Mouse (Mus musculus): ENCODE data around the gene Sox11. TPM values are rescaled to one million over a fixed set of nuclear protein-coding genes. Genes with fewer than 3 reads are reported as not detected.

The Sox11 gene
- 256 and 262 TPM in 2 replicates for polyA plus RNA-seq (2016; fragmentation: Nextera tagmentation; extraction: Ambion mirVana)

- no peaks in the 10 kb centered on the region for H3K9me3 ChIP-seq
- H3K4me1 ChIP-seq = peaks cover 31% of the 10 kb centered on the region
- H3K4me3 ChIP-seq = peak within 1 kb of the TSS; percentile 89
- H3K36me3 ChIP-seq (replicated peaks) = peaks cover 29% of the 10 kb centered on the region
- no peaks in the 10 kb centered on the region for H3K27me3 ChIP-seq (ENCODE audit: poor library complexity, severe bottlenecking)
- peak within 1 kb of the TSS; percentile 99 for H3K27ac ChIP-seq
- under 1% methylated on average over 95 of the region's 95 CpGs for WGBS
- DNase-seq (ENCODE audit: extremely low spot score, low spot score) = no peak
These were observed at the start of gene Sox11 for GRCm38 (mm10) chr12:27341871-27342690. Sox11 (minus strand) TSS chr12:27342574.

- no peaks in the 10 kb centered on the region for H3K9me3 ChIP-seq
- no peaks in the 10 kb centered on the region for H3K27me3 ChIP-seq (ENCODE audit: poor library complexity, severe bottlenecking)
- DNase-seq (ENCODE audit: extremely low spot score, low spot score) = no peak
- WGBS = 54% methylated on average over 7 of the region's 7 CpGs
- H3K36me3 ChIP-seq (replicated peaks) = no peaks in the 10 kb centered on the region
- no peak overlapping the region for H3K4me3 ChIP-seq
- peaks cover 22% of the 10 kb centered on the region for H3K4me1 ChIP-seq
- peak overlapping the region; percentile 56; the same call in 1 of the 2 replicates for H3K27ac ChIP-seq
These were observed 49.4 kb upstream of the Sox11 start for GRCm38 (mm10) chr12:27391652-27392305.

GRCm38 (mm10) chr12:27390439-27390838, 48.1 kb upstream of the Sox11 start:
- Histone ChIP-seq H3K4me3 (no peak overlapping the region), H3K27ac (0 out of 2 replicates have a peak overlapping the region, but pooled peaks have one; percentile 41), H3K27me3 (ENCODE audit: poor library complexity, severe bottlenecking) (no peaks in the 10 kb centered on the region), H3K4me1 (peaks cover 35% of the 10 kb centered on the region), H3K9me3 (no peaks in the 10 kb centered on the region), H3K36me3 (replicated peaks) (no peaks in the 10 kb centered on the region)
- DNase-seq (ENCODE audit: extremely low spot score, low spot score) = no peak
- WGBS = 47% methylated on average over 3 of the region's 3 CpGs

GRCm38 (mm10) chr12:27389429-27389828, 47.1 kb upstream of the Sox11 start:
- H3K27me3 ChIP-seq (ENCODE audit: poor library complexity, severe bottlenecking) = no peaks in the 10 kb centered on the region
- no peaks in the 10 kb centered on the region for H3K9me3 ChIP-seq
- peaks cover 45% of the 10 kb centered on the region for H3K4me1 ChIP-seq
- H3K36me3 ChIP-seq (replicated peaks) = no peaks in the 10 kb centered on the region
- H3K27ac ChIP-seq = no peak overlapping the region
- H3K4me3 ChIP-seq = no peak overlapping the region
- no peak for DNase-seq (ENCODE audit: extremely low spot score, low spot score)

- 79% methylated on average over 3 of the region's 3 CpGs for WGBS
These were observed 30.1 kb upstream of the Sox11 start for GRCm38 (mm10) chr12:27372505-27372904.

GRCm38 (mm10) chr12:27370756-27371155, 28.4 kb upstream of the Sox11 start:
- no peak for DNase-seq (ENCODE audit: extremely low spot score, low spot score)
- Histone ChIP-seq H3K27ac (no peak overlapping the region), H3K4me3 (no peak overlapping the region), H3K36me3 (replicated peaks) (no peaks in the 10 kb centered on the region), H3K9me3 (no peaks in the 10 kb centered on the region), H3K4me1 (peaks cover 4% of the 10 kb centered on the region; the same call in 1 of the 2 replicates), H3K27me3 (ENCODE audit: poor library complexity, severe bottlenecking) (no peaks in the 10 kb centered on the region)
- 89% methylated on average over 2 of the region's 2 CpGs for WGBS

More at GRCm38 (mm10) chr12:27372505-27372904, 30.1 kb upstream of the Sox11 start:
- no peak for DNase-seq (ENCODE audit: extremely low spot score, low spot score)
- no peaks in the 10 kb centered on the region for H3K27me3 ChIP-seq (ENCODE audit: poor library complexity, severe bottlenecking)
- H3K4me3 ChIP-seq = no peak overlapping the region
- H3K4me1 ChIP-seq = peaks cover 2% of the 10 kb centered on the region; the same call in 1 of the 2 replicates
- H3K36me3 ChIP-seq (replicated peaks) = no peaks in the 10 kb centered on the region
- H3K27ac ChIP-seq = no peak overlapping the region
- H3K9me3 ChIP-seq = no peaks in the 10 kb centered on the region

- no peak for DNase-seq (ENCODE audit: extremely low spot score, low spot score)
- Histone ChIP-seq H3K36me3 (replicated peaks) (no peaks in the 10 kb centered on the region), H3K4me3 (no peak overlapping the region), H3K9me3 (no peaks in the 10 kb centered on the region), H3K27me3 (ENCODE audit: poor library complexity, severe bottlenecking) (no peaks in the 10 kb centered on the region), H3K27ac (0 out of 2 replicates have a peak overlapping the region, but pooled peaks have one; percentile 30), H3K4me1 (peaks cover 4% of the 10 kb centered on the region; the same call in 1 of the 2 replicates)
- 63% methylated on average over 2 of the region's 2 CpGs for WGBS
These were observed 25.1 kb upstream of the Sox11 start for GRCm38 (mm10) chr12:27367476-27367875.

- Histone ChIP-seq H3K27ac (no peak overlapping the region), H3K4me1 (peaks cover 4% of the 10 kb centered on the region; the same call in 1 of the 2 replicates), H3K4me3 (no peak overlapping the region), H3K9me3 (no peaks in the 10 kb centered on the region), H3K36me3 (replicated peaks) (no peaks in the 10 kb centered on the region), H3K27me3 (ENCODE audit: poor library complexity, severe bottlenecking) (no peaks in the 10 kb centered on the region)
- no peak for DNase-seq (ENCODE audit: extremely low spot score, low spot score)
- 91% methylated on average over 16 of the region's 16 CpGs for WGBS
These were observed 21.7 kb upstream of the Sox11 start for GRCm38 (mm10) chr12:27363840-27364640.

GRCm38 (mm10) chr12:27357076-27357637, 14.8 kb upstream of the Sox11 start:
- peak overlapping the region; percentile 66 for H3K27ac ChIP-seq
- no peaks in the 10 kb centered on the region for H3K27me3 ChIP-seq (ENCODE audit: poor library complexity, severe bottlenecking)
- H3K4me1 ChIP-seq = peaks cover 24% of the 10 kb centered on the region
- H3K36me3 ChIP-seq (replicated peaks) = no peaks in the 10 kb centered on the region
- WGBS = 26% methylated on average over 12 of the region's 12 CpGs
- no peak for DNase-seq (ENCODE audit: extremely low spot score, low spot score)
- H3K4me3 ChIP-seq = no peak overlapping the region
- H3K9me3 ChIP-seq = no peaks in the 10 kb centered on the region

GRCm38 (mm10) chr12:27356571-27356970, 14.2 kb upstream of the Sox11 start:
- no peak for DNase-seq (ENCODE audit: extremely low spot score, low spot score)
- Histone ChIP-seq H3K36me3 (replicated peaks) (no peaks in the 10 kb centered on the region), H3K9me3 (no peaks in the 10 kb centered on the region), H3K4me1 (peaks cover 30% of the 10 kb centered on the region), H3K4me3 (no peak overlapping the region), H3K27ac (no peak overlapping the region), H3K27me3 (ENCODE audit: poor library complexity, severe bottlenecking) (no peaks in the 10 kb centered on the region)
- 82% methylated on average over 5 of the region's 5 CpGs for WGBS

GRCm38 (mm10) chr12:27343606-27344410, 1.4 kb upstream of the Sox11 start:
- H3K4me1 ChIP-seq = peaks cover 30% of the 10 kb centered on the region
- no peaks in the 10 kb centered on the region for H3K27me3 ChIP-seq (ENCODE audit: poor library complexity, severe bottlenecking)
- no peak for DNase-seq (ENCODE audit: extremely low spot score, low spot score)
- 1% methylated on average over 17 of the region's 17 CpGs for WGBS
- peak overlapping the region; percentile 99 for H3K27ac ChIP-seq
- H3K9me3 ChIP-seq = no peaks in the 10 kb centered on the region
- peaks cover 13% of the 10 kb centered on the region for H3K36me3 ChIP-seq (replicated peaks)
- peak overlapping the region; percentile 89 for H3K4me3 ChIP-seq
